Mouse (Mus musculus) midbrain, postnatal 0 days (tissue): ENCODE data around the gene Kif1a. TPM values are rescaled to one million over a fixed set of nuclear protein-coding genes. Genes with fewer than 3 reads are reported as not detected.

Experiments
- ATAC-seq: fragments of 200-750 bp; cut with Nextera tagmentation; 2 replicates; pipeline ENCODE4 v1.8.0; 2017; ENCODE audit warnings: moderate number of reproducible peaks, mild to moderate bottlenecking, moderate TSS enrichment, moderate library complexity; ENCODE audit not compliant: low FRiP score
- DNase-seq: peaks from one replicate; pipeline ENCODE4 v3.0.0-alpha.2; 2015; ENCODE audit warnings: low spot score
- H3K27ac ChIP-seq: fragments of 300-500 bp; sonication (generic); 2 replicates; pipeline ENCODE4 v1.5.1; 2014; ENCODE audit warnings: low read depth, mild to moderate bottlenecking, low read length, mixed read lengths
- H3K27me3 ChIP-seq: fragments of 300-500 bp; sonication (generic); 2 replicates; pipeline ENCODE4 v1.6.1; 2014; ENCODE audit warnings: low read length, control low read depth, mixed read lengths; ENCODE audit not compliant: insufficient read depth
- H3K36me3 ChIP-seq: fragments of 300-500 bp; sonication (generic); 2 replicates; pipeline ENCODE4 v1.6.1; 2014; ENCODE audit warnings: low read length, control low read depth, mixed read lengths; ENCODE audit not compliant: insufficient read depth
- H3K4me1 ChIP-seq: fragments of 300-500 bp; sonication (generic); 2 replicates; pipeline ENCODE4 v1.6.1; 2014; ENCODE audit warnings: mild to moderate bottlenecking, control low read depth, antibody characterized with exemption, low read length, mixed read lengths; ENCODE audit not compliant: insufficient read depth
- H3K4me2 ChIP-seq: fragments of 300-500 bp; sonication (generic); 2 replicates; pipeline ENCODE4 v1.6.1; 2014; ENCODE audit warnings: low read depth, mild to moderate bottlenecking, low read length, mixed read lengths; ENCODE audit not compliant: poor library complexity, severe bottlenecking
- H3K4me3 ChIP-seq: fragments of 300-500 bp; sonication (generic); 2 replicates; pipeline ENCODE4 v1.5.1; 2014; ENCODE audit warnings: low read depth, mild to moderate bottlenecking, low read length, moderate library complexity
- H3K9ac ChIP-seq: fragments of 300-500 bp; sonication (generic); replicated peaks from 2 replicates; pipeline ENCODE4 v1.6.1; 2014; ENCODE audit warnings: mild to moderate bottlenecking, low read length, moderate library complexity, mixed read lengths; ENCODE audit not compliant: poor library complexity, severe bottlenecking
- H3K9me3 ChIP-seq: fragments of 300-500 bp; sonication (generic); 2 replicates; pipeline ENCODE4 v1.6.1; 2016; ENCODE audit warnings: low read length, control low read depth
- CTCF ChIP-seq: IDR thresholded peaks from 2 replicates; pipeline ENCODE4 v1.5.1; 2016; ENCODE audit warnings: antibody characterized with exemption, mild to moderate bottlenecking
- WGBS: fragments of 180-500 bp; shearing (Covaris S2); extraction: QIAGEN DNeasy Blood & Tissue Kit; methylation state at CpG from one replicate; pipeline ENCODE4 v1.1.7; 2014; 5-methylcytosine and 5-hydroxymethylcytosine counted together
- polyA plus RNA-seq: library from polyadenylated mRNA; unstranded; fragments of >200 nt; fragmentation: Nextera tagmentation; extraction: Ambion mirVana; gene quantifications from 2 replicates; pipeline ENCODE4 v1.2.1, GENCODE M21; 2015
- total RNA-seq: library from RNA; depleted of rRNA; stranded (reverse); fragments of >200 nt; gene quantifications from 2 replicates; pipeline ENCODE4 v1.2.3, GENCODE M21; 2014

The Kif1a gene
- total and polyA plus RNA-seq, 2 experiments from 2014 or later: 677 to 716 TPM

GRCm38 (mm10) chr1:93135036-93135526 is 33.3 kb upstream of the Kif1a start, which contains the start of gene Agxt:
Gene Agxt (plus strand): TSS chr1:93135240.
- Histone ChIP-seq H3K36me3 (no peaks in the 10 kb centered on the region), H3K27me3 (no peaks in the 10 kb centered on the region), H3K4me2 (no peak within 1 kb of the TSS), H3K4me3 (no peak within 1 kb of the TSS), H3K9ac (no peak within 1 kb of the TSS), H3K4me1 (no peaks in the 10 kb centered on the region), H3K9me3 (no peaks in the 10 kb centered on the region), H3K27ac (no peak within 1 kb of the TSS)
- TF ChIP-seq CTCF: no peak
- no peak for DNase-seq
- no peak for ATAC-seq
- 86% methylated on average over 12 of the region's 12 CpGs for WGBS

- no peak overlapping the region for H3K27ac ChIP-seq
- H3K4me3 ChIP-seq: no peak overlapping the region
- TF ChIP-seq CTCF: no peak
- 69% methylated on average over 8 of the region's 8 CpGs for WGBS
- DNase-seq (no peak), ATAC-seq (no peak)
- no peaks in the 10 kb centered on the region for H3K27me3 ChIP-seq
- no peaks in the 10 kb centered on the region for H3K4me1 ChIP-seq
- H3K36me3 ChIP-seq: no peaks in the 10 kb centered on the region
- H3K9me3 ChIP-seq: no peaks in the 10 kb centered on the region
- no peak overlapping the region for H3K9ac ChIP-seq
- no peak overlapping the region for H3K4me2 ChIP-seq
These were observed 30.9 kb upstream of the Kif1a start for GRCm38 (mm10) chr1:93132676-93133075.

GRCm38 (mm10) chr1:93130242-93130983 is 28.7 kb upstream of the Kif1a start:
- no peak for ATAC-seq
- Histone ChIP-seq H3K9ac (no peak overlapping the region), H3K27ac (no peak overlapping the region), H3K27me3 (no peaks in the 10 kb centered on the region), H3K4me3 (no peak overlapping the region), H3K4me1 (no peaks in the 10 kb centered on the region), H3K36me3 (no peaks in the 10 kb centered on the region), H3K9me3 (no peaks in the 10 kb centered on the region), H3K4me2 (no peak overlapping the region)
- 77% methylated on average over 10 of the region's 10 CpGs for WGBS
- no peak for DNase-seq
- TF ChIP-seq CTCF: no peak

- H3K4me2 ChIP-seq: no peak overlapping the region
- WGBS: 28% methylated on average over 6 of the region's 6 CpGs
- no peaks in the 10 kb centered on the region for H3K9me3 ChIP-seq
- ATAC-seq (peak; percentile 70), DNase-seq (peak; percentile 80)
- no peak overlapping the region for H3K27ac ChIP-seq
- TF ChIP-seq CTCF: peak; percentile 80
- H3K4me3 ChIP-seq: no peak overlapping the region
- H3K36me3 ChIP-seq: no peaks in the 10 kb centered on the region
- no peaks in the 10 kb centered on the region for H3K4me1 ChIP-seq
- no peaks in the 10 kb centered on the region for H3K27me3 ChIP-seq
- H3K9ac ChIP-seq: no peak overlapping the region
These were observed 27.1 kb upstream of the Kif1a start for GRCm38 (mm10) chr1:93128710-93129349.

GRCm38 (mm10) chr1:93128209-93128608 is 26.5 kb upstream of the Kif1a start:
- no peak for ATAC-seq

GRCm38 (mm10) chr1:93125256-93125655 is 23.5 kb upstream of the Kif1a start:
- Histone ChIP-seq H3K9ac (no peak overlapping the region), H3K27ac (no peak overlapping the region), H3K9me3 (no peaks in the 10 kb centered on the region), H3K36me3 (no peaks in the 10 kb centered on the region), H3K27me3 (no peaks in the 10 kb centered on the region), H3K4me3 (no peak overlapping the region), H3K4me2 (no peak overlapping the region), H3K4me1 (no peaks in the 10 kb centered on the region)
- 69% methylated on average over 5 of the region's 5 CpGs for WGBS
- ATAC-seq (no peak), DNase-seq (peak; percentile 7)
- TF ChIP-seq CTCF: peak; percentile 38; the same call in 1 of the 2 replicates

More at GRCm38 (mm10) chr1:93128209-93128608, 26.5 kb upstream of the Kif1a start:
- no peaks in the 10 kb centered on the region for H3K9me3 ChIP-seq
- no peaks in the 10 kb centered on the region for H3K4me1 ChIP-seq
- no peak overlapping the region for H3K9ac ChIP-seq
- H3K4me2 ChIP-seq: no peak overlapping the region
- no peaks in the 10 kb centered on the region for H3K27me3 ChIP-seq
- 84% methylated on average over 8 of the region's 8 CpGs for WGBS
- no peaks in the 10 kb centered on the region for H3K36me3 ChIP-seq
- no peak for DNase-seq
- TF ChIP-seq CTCF: no peak
- no peak overlapping the region for H3K27ac ChIP-seq
- no peak overlapping the region for H3K4me3 ChIP-seq
